ENCODE assay signal across 8 mouse cellular contexts in genomic region chr2:122027862-122028755, GRCm38 (mm10). TPM values are rescaled to one million over a fixed set of nuclear protein-coding genes. Genes with fewer than 3 reads are reported as not detected.
A peak's percentile ranks its signal among the peaks of the same experiment; 100 is the strongest.
DNase-seq lines count a peak whose midpoint lies in the region; ATAC-seq and TF ChIP-seq lines count a peak whose summit lies in the region.

TSS of gene Eif3j1 (plus strand) at chr2:122028546.

- intact Hi-C loops in heart, postnatal 36 days (cut with DNase I): loop anchor here (1.0 kb wide), 1 partner anchor 72 kb away; the partner anchor contains the start of genes Ctdspl2 and Mageb3

- peak; percentile 100 for ATAC-seq in forebrain, embryonic 16.5 days
- ATAC-seq in lung, embryonic 14.5 days (ENCODE audit: insufficient read depth): peak; percentile 99

- peak; percentile 93 for TF ChIP-seq POLR2A in olfactory bulb, adult 2 months (IDR thresholded peaks at IDR 0.05; ENCODE audit: insufficient read depth, low read depth, low read length)
- peak; percentile 99 for TF ChIP-seq POLR2A in thymus, adult 2 months (IDR thresholded peaks at IDR 0.05; ENCODE audit: control insufficient read depth, extremely low read depth, insufficient read depth, low read length, poor library complexity)

- H3K27ac ChIP-seq in ES-E14 (ENCODE audit: insufficient read depth, low read depth, low read length, poor library complexity, severe bottlenecking): peak within 1 kb of the TSS; percentile 6
- peak within 1 kb of the TSS; percentile 67 for H3K27ac ChIP-seq in forebrain, embryonic 16.5 days (ENCODE audit: low read length)
- peak within 1 kb of the TSS; percentile 90 for H3K27ac ChIP-seq in layer of hippocampus, adult 2 months
- peak within 1 kb of the TSS; percentile 88 for H3K27ac ChIP-seq in lung, embryonic 14.5 days (ENCODE audit: low read depth)
- H3K27ac ChIP-seq in olfactory bulb, adult 2 months (ENCODE audit: insufficient read depth, low read depth, low read length): peak within 1 kb of the TSS; percentile 10
- H3K27ac ChIP-seq in thymus, adult 2 months (ENCODE audit: control insufficient read depth, insufficient read depth, low read length): peak within 1 kb of the TSS; percentile 78

- WGBS in forebrain, embryonic 16.5 days: under 1% methylated on average over 46 of the region's 67 CpGs
- 1% methylated on average over 67 of the region's 67 CpGs for WGBS in lung, embryonic 14.5 days
- WGBS in olfactory bulb, adult 2 months: under 1% methylated on average over 63 of the region's 67 CpGs
- WGBS in thymus, adult 2 months: under 1% methylated on average over 65 of the region's 67 CpGs

- no peaks in the 10 kb centered on the region; the same call in none of the 2 replicates for H3K36me3 ChIP-seq in ES-E14 (ENCODE audit: control insufficient read depth, insufficient read depth, low read length, poor library complexity, severe bottlenecking)
- no peaks in the 10 kb centered on the region for H3K36me3 ChIP-seq in forebrain, embryonic 16.5 days (ENCODE audit: control insufficient read depth, insufficient read depth)
- peaks cover 13% of the 10 kb centered on the region; the same call in 1 of the 2 replicates for H3K36me3 ChIP-seq in lung, embryonic 14.5 days (ENCODE audit: insufficient read depth)
- H3K36me3 ChIP-seq in thymus, adult 2 months (ENCODE audit: control insufficient read depth, insufficient read depth, low read length): no peaks in the 10 kb centered on the region

- in situ Hi-C loops in ES-E14 (cut with MboI; ENCODE audit: low sequenced_read_pairs in 2 of 2, unreplicated experiment in 2 of 2): no loop called here

- peak within 1 kb of the TSS; percentile 87 for H3K9ac ChIP-seq in ES-E14 (ENCODE audit: insufficient read depth, low read depth, low read length, poor library complexity, severe bottlenecking)
- peak within 1 kb of the TSS; percentile 91 for H3K9ac ChIP-seq in forebrain, embryonic 16.5 days (replicated peaks; ENCODE audit: low read depth, low read length)
- H3K9ac ChIP-seq in lung, embryonic 14.5 days: peak within 1 kb of the TSS; percentile 89

- H3K4me1 ChIP-seq in ES-E14 (ENCODE audit: control insufficient read depth in 2 of 2, insufficient read depth in 2 of 2, low read length in 2 of 2, poor library complexity in 1 of 2): no peaks in the 10 kb centered on the region
- peaks cover 6% of the 10 kb centered on the region for H3K4me1 ChIP-seq in forebrain, embryonic 16.5 days (replicated peaks; ENCODE audit: control insufficient read depth, insufficient read depth, low read length)
- H3K4me1 ChIP-seq in lung, embryonic 14.5 days (ENCODE audit: insufficient read depth): 0 out of 2 replicates have a peak, but pooled peaks cover 5% of the 10 kb centered on the region
- no peaks in the 10 kb centered on the region for H3K4me1 ChIP-seq in olfactory bulb, adult 2 months (ENCODE audit: control insufficient read depth, insufficient read depth, low read length)
- H3K4me1 ChIP-seq in thymus, adult 2 months (replicated peaks; ENCODE audit: control insufficient read depth, insufficient read depth, low read length): no peaks in the 10 kb centered on the region

- H3K4me3 ChIP-seq in ES-E14 (ENCODE audit: insufficient read depth in 1 of 2, low read depth in 1 of 2, low read length in 2 of 2, poor library complexity in 1 of 2, severe bottlenecking in 1 of 2): peak within 1 kb of the TSS; percentile 94 to 98
- peak within 1 kb of the TSS; percentile 91 for H3K4me3 ChIP-seq in forebrain, embryonic 16.5 days (replicated peaks; ENCODE audit: low read length)
- H3K4me3 ChIP-seq in layer of hippocampus, adult 2 months: peak within 1 kb of the TSS; percentile 92
- peak within 1 kb of the TSS; percentile 87 for H3K4me3 ChIP-seq in lung, embryonic 14.5 days (ENCODE audit: low read depth, low read length)
- peak within 1 kb of the TSS; percentile 94 for H3K4me3 ChIP-seq in olfactory bulb, adult 2 months (ENCODE audit: insufficient read depth, low read depth, low read length)
- H3K4me3 ChIP-seq in thymus, adult 2 months (ENCODE audit: control insufficient read depth, insufficient read depth, low read length): peak within 1 kb of the TSS; percentile 97

- no peak for TF ChIP-seq CTCF in layer of hippocampus, adult 2 months (conservative IDR thresholded peaks at IDR 0.05)
- no peak for TF ChIP-seq CTCF in lung, embryonic 14.5 days (IDR thresholded peaks at IDR 0.05; ENCODE audit: low read depth)
- no peak for TF ChIP-seq CTCF in olfactory bulb, adult 2 months (IDR thresholded peaks at IDR 0.05; ENCODE audit: insufficient read depth, low read depth, low read length)
- no peak for TF ChIP-seq CTCF in thymus, adult 2 months (IDR thresholded peaks at IDR 0.05; ENCODE audit: borderline replicate concordance, control insufficient read depth, extremely low read depth, insufficient read depth, low read length, poor library complexity)

- peak within 1 kb of the TSS; percentile 86 for H3K4me2 ChIP-seq in forebrain, embryonic 16.5 days (ENCODE audit: low read length)
- H3K4me2 ChIP-seq in lung, embryonic 14.5 days: peak within 1 kb of the TSS; percentile 85

- no peaks in the 10 kb centered on the region for H3K27me3 ChIP-seq in forebrain, embryonic 16.5 days (replicated peaks; ENCODE audit: control insufficient read depth, insufficient read depth, low read length)
- no peaks in the 10 kb centered on the region for H3K27me3 ChIP-seq in lung, embryonic 14.5 days (ENCODE audit: insufficient read depth, low read length)
- no peaks in the 10 kb centered on the region for H3K27me3 ChIP-seq in thymus, adult 2 months (ENCODE audit: control insufficient read depth, insufficient read depth, low read length)

- DNase-seq in ES-E14 (ENCODE audit: low read depth, low spot score): peak; percentile 51
- peak; percentile 91 for DNase-seq in cerebellum, adult 11-12 months
- DNase-seq in heart, postnatal 36 days: peak; percentile 86 to 91
- peak; percentile 86 to 87 for DNase-seq in layer of hippocampus, adult 2 months (ENCODE audit: low spot score in 2 of 2)
- peak; percentile 93 for DNase-seq in lung, embryonic 14.5 days
- peak; percentile 87 for DNase-seq in thymus, adult 2 months

- no peaks in the 10 kb centered on the region for H3K9me3 ChIP-seq in ES-E14 (ENCODE audit: control insufficient read depth, insufficient read depth, low read depth, low read length)
- H3K9me3 ChIP-seq in forebrain, embryonic 16.5 days (ENCODE audit: control insufficient read depth, low read length): no peaks in the 10 kb centered on the region
- H3K9me3 ChIP-seq in lung, embryonic 14.5 days (ENCODE audit: low read depth, low read length): no peaks in the 10 kb centered on the region

TF ChIP-seq in ES-E14, 5 proteins besides CTCF, POLR2A, EP300 and RAD21:
- TF ChIP-seq ZC3H11A (IDR thresholded peaks at IDR 0.05; ENCODE audit: borderline replicate concordance, low read depth, low read length) (no peak), MAFK (IDR thresholded peaks at IDR 0.05; ENCODE audit: insufficient read depth, low read depth, low read length) (no peak), CHD2 (IDR thresholded peaks at IDR 0.05; ENCODE audit: low read depth, low read length) (no peak), ZNF384 (IDR thresholded peaks at IDR 0.05; ENCODE audit: low read depth, low read length) (no peak), HCFC1 (IDR thresholded peaks at IDR 0.05; ENCODE audit: borderline replicate concordance, insufficient read depth, low read length) (no peak)

RNA-seq across cellular contexts. Expression of gene Eif3j1, which starts in this region (rescaled TPM):
- 15.5 and 17.1 TPM in 2 replicates for total RNA-seq in ES-E14 (2012; rRNA removed)
- 9.9 and 11.0 TPM in 2 replicates for polyA plus RNA-seq in forebrain, embryonic 16.5 days (2015; fragmentation: Nextera tagmentation; extraction: Ambion mirVana)
- total RNA-seq in heart, postnatal 36 days (2021): 10 to 100 TPM; 22.7 to 23.8 TPM
- total RNA-seq in layer of hippocampus, adult 2 months (2021): 10 to 100 TPM; 16.5 to 17.8 TPM
- polyA plus RNA-seq in lung, embryonic 14.5 days (2014; fragmentation: Nextera tagmentation; extraction: Ambion mirVana): 12.7 and 12.9 TPM in 2 replicates
- polyA plus RNA-seq in olfactory bulb, adult 2 months (2012; ENCODE audit: insufficient read depth, insufficient read length, low replicate concordance, missing spikeins): not detected in 2 replicates
- 5.3 and 9.3 TPM in 2 replicates for polyA plus RNA-seq in thymus, adult 2 months (2012; rRNA removed)

Comparison
In these comparisons a context has a peak if more than half of its experiments do, and no peak if none do; other contexts are left out.
1. Peak in every context shown above with its lines: DNase-seq, ATAC-seq, H3K4me3 ChIP-seq and H3K27ac ChIP-seq.
2. H3K27ac ChIP-seq: peak in every context shown above with its lines; median percentile 90 in layer of hippocampus, adult 2 months; 88 in lung, embryonic 14.5 days; 78 in thymus, adult 2 months; 67 in forebrain, embryonic 16.5 days; 10 in olfactory bulb, adult 2 months; 6 in ES-E14.